Comparison of ENCODE assay signal across 26 mouse cellular contexts in the genomic region with DNA sequence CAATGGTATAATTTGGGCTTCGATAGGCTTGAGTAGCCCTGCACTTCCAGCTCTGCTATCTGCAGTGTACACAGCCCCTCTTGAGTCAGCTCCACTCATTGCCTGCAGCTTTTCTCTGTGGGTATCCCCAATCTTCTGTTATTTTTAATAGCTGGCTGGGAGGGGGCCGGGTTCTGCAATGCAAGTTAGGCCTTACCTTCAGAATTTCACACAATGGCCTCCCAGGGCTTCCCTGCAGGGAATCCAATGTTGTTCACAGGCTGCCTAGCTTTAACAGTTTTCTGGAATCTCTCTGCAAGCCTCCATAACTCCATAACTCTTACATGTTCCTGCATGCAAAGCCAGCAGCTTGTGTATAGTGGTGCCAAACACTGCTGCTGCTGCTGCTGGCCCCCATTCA.
"Had no signal": no experiment of that assay in that cellular context is flagged by ENCODE, and none has a peak within 500 bp of the region (broad histone marks: within the 10 kb centered on the region; RNA-seq: fewer than 3 reads in every experiment).

No protein-coding gene starts in this region.

- DNase-seq: gastrocnemius, postnatal 14 days; gastrocnemius, postnatal 36 days; heart, adult 11 months; heart, adult 2 months; heart, postnatal 14 days; heart, postnatal 36 days; kidney, adult 18-20 months; kidney, adult 8-10 months; kidney, postnatal 10 days; kidney, postnatal 25 days; kidney, postnatal 4 days; liver; liver, embryonic 13.5 days had no signal

- H3K4me2 ChIP-seq: heart, embryonic 11.5 days; heart, embryonic 13.5 days; heart, embryonic 15.5 days; hindbrain, embryonic 13.5 days; intestine, embryonic 15.5 days; limb, embryonic 12.5 days; liver, embryonic 11.5 days; liver, embryonic 13.5 days had no signal

- H3K9ac ChIP-seq: heart, embryonic 13.5 days; heart, embryonic 15.5 days; hindbrain, embryonic 13.5 days; intestine, embryonic 15.5 days; limb, embryonic 12.5 days; liver, embryonic 13.5 days had no signal

- ATAC-seq: hindbrain, embryonic 16.5 days; inflammation-experienced regulatory T-cells, adult 6 months; intestine, embryonic 15.5 days; intestine, postnatal 0 days had no signal

- H3K27ac ChIP-seq: heart, adult 2 months; heart, embryonic 13.5 days; heart, embryonic 15.5 days; hindbrain, embryonic 13.5 days; intestine, embryonic 15.5 days; layer of hippocampus, adult 2 months; left cerebral cortex, adult 2 months; limb, embryonic 10.5 days; limb, embryonic 12.5 days; liver, embryonic 13.5 days had no signal

- H3K4me1 ChIP-seq: heart, embryonic 13.5 days; heart, embryonic 15.5 days; intestine, embryonic 15.5 days; limb, embryonic 10.5 days; limb, embryonic 12.5 days; liver, embryonic 13.5 days had no signal

- H3K9me3 ChIP-seq: heart, embryonic 13.5 days; heart, embryonic 15.5 days; hindbrain, embryonic 13.5 days; intestine, embryonic 15.5 days; limb, embryonic 10.5 days; limb, embryonic 12.5 days; liver, embryonic 13.5 days had no signal

- H3K4me3 ChIP-seq: heart, adult 2 months; heart, embryonic 13.5 days; heart, embryonic 15.5 days; hindbrain, embryonic 13.5 days; intestine, embryonic 15.5 days; layer of hippocampus, adult 2 months; left cerebral cortex, adult 2 months; limb, embryonic 10.5 days; limb, embryonic 12.5 days; liver, embryonic 13.5 days had no signal

- H3K27me3 ChIP-seq: heart, embryonic 13.5 days; heart, embryonic 15.5 days; hindbrain, embryonic 13.5 days; intestine, embryonic 15.5 days; limb, embryonic 12.5 days; liver, embryonic 13.5 days had no signal

- H3K36me3 ChIP-seq: heart, embryonic 13.5 days; heart, embryonic 15.5 days; hindbrain, embryonic 13.5 days; intestine, embryonic 15.5 days; limb, embryonic 10.5 days; limb, embryonic 12.5 days; liver, embryonic 13.5 days had no signal
